Mouse (Mus musculus) forebrain, embryonic 13.5 days (tissue): ENCODE results near the gene Dcun1d4. TPM values are rescaled to one million over a fixed set of nuclear protein-coding genes. Genes with fewer than 3 reads are reported as not detected.
"Not testable (repeated sequence)": the region's sequence is repeated elsewhere in the genome, so short reads cannot be mapped to it uniquely, and the experiment has no call there.

Experiments used
- ATAC-seq: fragments of 200-750 bp; cut with Nextera tagmentation; 2 replicates; pipeline ENCODE4 v1.8.0; 2017
- H3K27ac ChIP-seq: fragments of 300-500 bp; sonication (generic); 2 replicates; pipeline ENCODE4 v1.5.1; 2015; ENCODE audit warnings: inconsistent platforms, mild to moderate bottlenecking, moderate library complexity
- H3K27me3 ChIP-seq: fragments of 300-500 bp; sonication (generic); 2 replicates; pipeline ENCODE4 v1.6.1; 2015; ENCODE audit warnings: mild to moderate bottlenecking, inconsistent platforms
- H3K36me3 ChIP-seq: fragments of 300-500 bp; sonication (generic); 2 replicates; pipeline ENCODE4 v1.6.1; 2015; ENCODE audit warnings: mild to moderate bottlenecking, inconsistent platforms; ENCODE audit not compliant: poor library complexity, severe bottlenecking
- H3K4me1 ChIP-seq: fragments of 300-500 bp; sonication (generic); 2 replicates; pipeline ENCODE4 v1.6.1; 2015; ENCODE audit warnings: inconsistent platforms
- H3K4me2 ChIP-seq: fragments of 300-500 bp; sonication (generic); 2 replicates; pipeline ENCODE4 v1.6.1; 2015; ENCODE audit warnings: inconsistent platforms, mild to moderate bottlenecking, moderate library complexity
- H3K4me3 ChIP-seq: fragments of 300-500 bp; sonication (generic); 2 replicates; pipeline ENCODE4 v1.5.1; 2015; ENCODE audit warnings: mild to moderate bottlenecking, inconsistent platforms
- H3K9ac ChIP-seq: fragments of 300-500 bp; sonication (generic); 2 replicates; pipeline ENCODE4 v1.6.1; 2015; ENCODE audit warnings: mild to moderate bottlenecking, inconsistent platforms
- H3K9me3 ChIP-seq: fragments of 300-500 bp; sonication (generic); replicated peaks from 2 replicates; pipeline ENCODE4 v1.6.1; 2016; ENCODE audit warnings: inconsistent platforms
- WGBS: fragments of 180-500 bp; shearing (Covaris S2); methylation state at CpG from one replicate; pipeline ENCODE4 v1.1.7; 2015; 5-methylcytosine and 5-hydroxymethylcytosine counted together
- polyA plus RNA-seq: library from polyadenylated mRNA; unstranded; fragments of >200 nt; fragmentation: Nextera tagmentation; extraction: Ambion mirVana; gene quantifications from 2 replicates; pipeline ENCODE4 v1.2.1, GENCODE M21; 2015

The Dcun1d4 gene
- polyA plus RNA-seq, 1 experiment from 2014 or later, result 42.8 TPM

DNA sequence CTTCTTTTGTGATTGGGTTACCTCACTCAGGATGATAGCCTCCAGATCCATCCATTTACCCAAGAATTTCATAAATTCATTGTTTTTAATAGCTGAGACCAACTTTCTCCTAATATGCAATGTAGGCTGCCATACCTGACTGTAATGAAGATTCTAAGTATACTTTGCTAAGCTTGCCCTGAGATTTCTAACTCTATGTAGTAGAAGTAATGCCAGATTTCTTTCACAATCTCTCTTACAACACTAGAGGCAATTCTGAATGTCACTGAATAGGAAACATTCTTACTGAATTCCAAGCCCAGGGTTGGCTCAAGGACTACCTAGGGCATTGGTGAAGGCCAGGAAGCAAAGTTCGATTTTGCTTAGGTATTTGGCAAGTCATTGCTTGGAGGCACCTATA, 1.6 kb downstream of the Dcun1d4 start:
- not testable (repeated sequence) for H3K9me3 ChIP-seq, H3K4me2 ChIP-seq, H3K27ac ChIP-seq, H3K4me1 ChIP-seq, H3K4me3 ChIP-seq, H3K9ac ChIP-seq, H3K36me3 ChIP-seq, ATAC-seq, H3K27me3 ChIP-seq
- 78% methylated on average over 1 of the region's 1 CpGs for WGBS

GRCm38 (mm10) chr5:73484016-73484615, 3.3 kb downstream of the Dcun1d4 start:
- peak; percentile 45 for ATAC-seq
- Histone ChIP-seq H3K9me3 (no peaks in the 10 kb centered on the region), H3K4me1 (peaks cover 4% of the 10 kb centered on the region; the same call in 1 of the 2 replicates), H3K4me2 (peak overlapping the region; percentile 21), H3K36me3 (no peaks in the 10 kb centered on the region), H3K4me3 (no peak overlapping the region), H3K9ac (no peak overlapping the region), H3K27ac (no peak overlapping the region), H3K27me3 (no peaks in the 10 kb centered on the region)
- WGBS, result 43% methylated on average over 5 of the region's 5 CpGs

- no peaks in the 10 kb centered on the region for H3K27me3 ChIP-seq
- H3K4me1 ChIP-seq, result peaks cover 9% of the 10 kb centered on the region; the same call in 1 of the 2 replicates
- ATAC-seq, result no peak
- WGBS, result 46% methylated on average over 4 of the region's 4 CpGs
- H3K9me3 ChIP-seq, result no peaks in the 10 kb centered on the region
- no peak overlapping the region for H3K4me3 ChIP-seq
- H3K9ac ChIP-seq, result no peak overlapping the region
- no peaks in the 10 kb centered on the region for H3K36me3 ChIP-seq
- no peak overlapping the region for H3K27ac ChIP-seq
- no peak overlapping the region for H3K4me2 ChIP-seq
Measured at GRCm38 (mm10) chr5:73486451-73486850, 5.7 kb downstream of the Dcun1d4 start.

DNA sequence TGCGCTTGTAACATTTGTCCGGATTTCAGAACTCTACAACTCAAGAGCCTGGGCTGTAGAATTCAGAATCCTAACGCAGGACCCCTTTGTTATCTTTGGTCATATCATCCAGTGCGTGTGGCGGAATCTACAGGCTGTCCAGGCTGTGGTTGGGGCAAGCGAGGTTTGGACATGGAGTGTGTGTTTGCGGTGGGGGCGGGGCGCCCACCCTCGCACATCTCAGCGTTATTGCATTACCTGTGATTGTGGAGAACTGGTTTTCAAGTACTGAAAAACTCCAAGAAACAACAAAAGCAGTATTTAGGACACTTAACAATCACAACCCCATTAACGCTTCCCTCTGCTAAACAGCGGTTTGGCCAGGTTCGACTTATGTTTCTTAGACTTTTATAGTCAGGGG, 9.1 kb downstream of the Dcun1d4 start:
- no peaks in the 10 kb centered on the region for H3K9me3 ChIP-seq
- peak overlapping the region; percentile 71 for H3K9ac ChIP-seq
- H3K4me1 ChIP-seq, result peaks cover 17% of the 10 kb centered on the region
- WGBS, result 4% methylated on average over 14 of the region's 14 CpGs
- no peak for ATAC-seq
- H3K27ac ChIP-seq, result peak overlapping the region; percentile 79
- H3K4me3 ChIP-seq, result peak overlapping the region; percentile 73
- peak overlapping the region; percentile 82 for H3K4me2 ChIP-seq
- no peaks in the 10 kb centered on the region for H3K27me3 ChIP-seq
- no peaks in the 10 kb centered on the region for H3K36me3 ChIP-seq

DNA sequence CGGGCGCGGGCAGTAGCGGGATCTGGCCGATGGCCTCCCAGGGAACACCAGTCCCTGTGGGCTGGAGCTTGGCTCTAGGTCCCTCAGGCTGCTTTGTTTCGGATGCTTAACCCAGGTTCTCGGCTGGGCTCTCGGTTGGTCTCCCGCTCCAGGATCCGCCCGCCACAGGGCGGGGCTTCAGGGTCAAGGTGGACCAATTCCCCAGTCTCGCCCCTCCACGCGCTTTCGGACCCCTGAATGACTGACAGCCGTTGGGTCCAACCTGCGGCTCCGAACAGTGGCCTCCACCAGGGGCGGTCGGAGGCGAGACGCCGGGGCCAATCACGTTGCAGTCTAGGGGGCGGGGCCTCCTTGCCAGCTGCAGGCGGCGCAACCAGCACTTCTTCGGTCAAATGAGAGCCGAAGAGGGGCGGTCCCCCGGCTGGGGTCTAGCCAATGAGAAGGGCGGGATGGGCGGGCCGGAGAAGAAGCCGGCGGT, 9.8 kb downstream of the Dcun1d4 start:
- H3K4me1 ChIP-seq, result peaks cover 17% of the 10 kb centered on the region
- peak; percentile 96 for ATAC-seq
- H3K36me3 ChIP-seq, result no peaks in the 10 kb centered on the region
- no peaks in the 10 kb centered on the region for H3K27me3 ChIP-seq
- H3K9ac ChIP-seq, result peak overlapping the region; percentile 82
- no peaks in the 10 kb centered on the region for H3K9me3 ChIP-seq
- peak overlapping the region; percentile 97 for H3K27ac ChIP-seq
- peak overlapping the region; percentile 73 for H3K4me3 ChIP-seq
- peak overlapping the region; percentile 82 for H3K4me2 ChIP-seq
- 1% methylated on average over 32 of the region's 37 CpGs for WGBS

GRCm38 (mm10) chr5:73491074-73491836, 10.5 kb downstream of the Dcun1d4 start:
- Histone ChIP-seq H3K4me3 (peak overlapping the region; percentile 73), H3K9me3 (no peaks in the 10 kb centered on the region), H3K27ac (peak overlapping the region; percentile 97), H3K9ac (peak overlapping the region; percentile 82), H3K36me3 (no peaks in the 10 kb centered on the region), H3K4me1 (peaks cover 17% of the 10 kb centered on the region), H3K4me2 (peak overlapping the region; percentile 75), H3K27me3 (no peaks in the 10 kb centered on the region)
- peak; percentile 43 for ATAC-seq
- WGBS, result under 1% methylated on average over 58 of the region's 70 CpGs

DNA sequence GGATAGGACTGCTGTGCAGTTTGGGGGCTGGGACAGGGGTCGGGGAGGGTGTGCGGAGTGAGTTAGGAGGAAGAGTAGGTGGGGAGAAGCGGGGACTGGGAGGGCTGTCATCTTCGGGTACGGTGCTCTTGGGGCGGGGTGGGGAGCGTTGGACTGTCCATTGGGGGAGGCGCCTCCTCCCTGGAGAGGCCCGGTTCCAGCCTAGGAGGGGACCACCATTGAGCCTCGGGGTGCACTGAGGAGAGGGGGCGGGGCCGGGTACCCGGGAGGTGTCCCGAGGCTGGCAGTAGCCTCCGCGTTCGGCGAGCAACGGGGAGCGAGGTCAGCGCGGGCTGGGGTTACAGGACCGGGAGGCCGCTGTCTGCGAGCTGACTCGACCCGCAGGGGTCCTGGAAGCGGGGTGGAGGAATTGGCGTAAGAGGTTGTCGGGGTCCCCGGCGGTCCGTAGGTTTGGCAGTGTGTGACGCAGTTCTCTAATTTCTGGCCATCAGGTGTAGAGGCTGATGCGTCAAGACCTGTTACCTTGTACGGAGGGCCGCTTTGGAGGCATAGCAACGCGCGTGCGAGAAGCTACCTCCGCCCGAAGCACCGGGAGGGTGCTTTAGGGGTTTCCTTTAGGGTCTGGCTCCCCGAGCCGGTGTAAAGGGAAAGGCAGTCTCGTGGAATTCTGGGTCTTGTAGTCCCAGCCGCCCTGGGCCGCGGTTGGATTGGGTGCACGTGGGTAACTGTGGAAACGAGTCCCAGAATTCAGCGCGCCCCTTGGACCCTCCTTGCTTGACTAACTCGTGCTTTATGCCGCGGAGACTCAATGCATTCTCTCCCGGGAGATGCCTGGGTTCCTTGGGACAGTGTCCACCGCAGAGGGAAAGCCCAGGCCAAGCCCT, 11.3 kb downstream of the Dcun1d4 start:
- Histone ChIP-seq H3K4me3 (peak overlapping the region; percentile 73), H3K9me3 (no peaks in the 10 kb centered on the region), H3K36me3 (no peaks in the 10 kb centered on the region), H3K4me2 (peak overlapping the region; percentile 75), H3K9ac (peak overlapping the region; percentile 82), H3K4me1 (peaks cover 17% of the 10 kb centered on the region), H3K27me3 (no peaks in the 10 kb centered on the region), H3K27ac (peak overlapping the region; percentile 97)
- peak; percentile 84 for ATAC-seq
- WGBS, result under 1% methylated on average over 49 of the region's 59 CpGs

GRCm38 (mm10) chr5:73497401-73497800, 16.6 kb downstream of the Dcun1d4 start:
- peaks cover 30% of the 10 kb centered on the region for H3K4me1 ChIP-seq
- H3K4me2 ChIP-seq, result no peak overlapping the region

GRCm38 (mm10) chr5:73498559-73498958, 17.8 kb downstream of the Dcun1d4 start:
- 90% methylated on average over 8 of the region's 8 CpGs for WGBS

More at GRCm38 (mm10) chr5:73497401-73497800, 16.6 kb downstream of the Dcun1d4 start:
- Histone ChIP-seq H3K4me3 (no peak overlapping the region), H3K27ac (no peak overlapping the region), H3K9me3 (no peaks in the 10 kb centered on the region), H3K27me3 (no peaks in the 10 kb centered on the region), H3K9ac (no peak overlapping the region), H3K36me3 (no peaks in the 10 kb centered on the region)
- WGBS, result 83% methylated on average over 3 of the region's 3 CpGs
- no peak for ATAC-seq

GRCm38 (mm10) chr5:73500867-73501440, 20.2 kb downstream of the Dcun1d4 start:
- ATAC-seq, result no peak
- Histone ChIP-seq H3K4me2 (no peak overlapping the region), H3K9ac (no peak overlapping the region), H3K27me3 (no peaks in the 10 kb centered on the region), H3K36me3 (no peaks in the 10 kb centered on the region), H3K4me1 (peaks cover 29% of the 10 kb centered on the region), H3K27ac (no peak overlapping the region), H3K4me3 (no peak overlapping the region), H3K9me3 (no peaks in the 10 kb centered on the region)
- WGBS, result 92% methylated on average over 7 of the region's 7 CpGs

More at GRCm38 (mm10) chr5:73498559-73498958, 17.8 kb downstream of the Dcun1d4 start:
- Histone ChIP-seq H3K36me3 (no peaks in the 10 kb centered on the region), H3K9me3 (no peaks in the 10 kb centered on the region), H3K27ac (no peak overlapping the region), H3K9ac (no peak overlapping the region), H3K4me1 (peaks cover 24% of the 10 kb centered on the region), H3K4me2 (no peak overlapping the region), H3K27me3 (no peaks in the 10 kb centered on the region), H3K4me3 (no peak overlapping the region)
- ATAC-seq, result no peak

- no peak for ATAC-seq
- Histone ChIP-seq H3K36me3 (no peaks in the 10 kb centered on the region), H3K27me3 (no peaks in the 10 kb centered on the region), H3K9me3 (no peaks in the 10 kb centered on the region), H3K4me3 (no peak overlapping the region), H3K4me2 (no peak overlapping the region), H3K27ac (no peak overlapping the region), H3K4me1 (peaks cover 33% of the 10 kb centered on the region), H3K9ac (no peak overlapping the region)
- WGBS, result 92% methylated on average over 9 of the region's 9 CpGs
Measured at GRCm38 (mm10) chr5:73502422-73502821, 21.6 kb downstream of the Dcun1d4 start.
